ENCODE assay signal across 21 mouse cellular contexts in genomic region chr5:135037946-135038345, GRCm38 (mm10). TPM values are rescaled to one million over a fixed set of nuclear protein-coding genes. Genes with fewer than 3 reads are reported as not detected.
"Had no signal": no experiment of that assay in that cellular context is flagged by ENCODE, and none has a peak within 500 bp of the region (broad histone marks: within the 10 kb centered on the region; RNA-seq: fewer than 3 reads in every experiment).

No protein-coding gene starts in this region.

- DNase-seq: liver, postnatal 0 days; lung, adult 2 months; lung, postnatal 14 days; lung, postnatal 4 days; midbrain, embryonic 14.5 days; retina, postnatal 1 day; right cerebral cortex, adult 18-20 months; right cerebral cortex, postnatal 25 days; right cerebral cortex, postnatal 4 days; spleen, adult 18-20 months; thymus, adult 18-20 months; thymus, postnatal 14 days; thymus, postnatal 36 days had no signal

- H3K4me3 ChIP-seq: lung, embryonic 15.5 days; midbrain, embryonic 10.5 days; midbrain, embryonic 12.5 days; myocyte; neural tube, embryonic 13.5 days; neural tube, embryonic 15.5 days had no signal

- H3K27ac ChIP-seq: lung, embryonic 15.5 days; midbrain, embryonic 10.5 days; midbrain, embryonic 12.5 days; neural tube, embryonic 13.5 days; neural tube, embryonic 15.5 days had no signal

RNA-seq across cellular contexts. Expression of gene Vps37d, which starts 40.1 kb away (rescaled TPM):
- total RNA-seq: megakaryocyte, adult 5-6 weeks; megakaryocyte-erythroid progenitor cell, adult 5-6 weeks had no signal
